Mouse (Mus musculus): ENCODE measurements at regions not wholly inside any gene's neighbourhood (a gene's known extent, or its start where the extent isn't known, plus 50 kb on each side); places are given as distances from the start of the nearest gene placed in this dataset.

GRCm38 (mm10) chr7:130016015-130016874 is 424.6 kb downstream of the Wdr11 start:
- dilution Hi-C loops (cut with MboI; ENCODE audit: extremely low pct_ligation_motif_present, extremely low pct_unique_long_range_greater_than_20kb, low sequenced_read_pairs) (no loop called here), in situ Hi-C loops (cut with MboI; ENCODE audit: low pct_ligation_motif_present, low pct_unique_long_range_greater_than_20kb, low sequenced_read_pairs) (no loop called here)
- H3K79me2 ChIP-seq (replicated peaks; ENCODE audit: control insufficient read depth, extremely low read depth, insufficient read depth, poor library complexity, severe bottlenecking) = no peaks in the 10 kb centered on the region
- H3K27ac ChIP-seq (ENCODE audit: insufficient read depth, low read depth) = no peak overlapping the region
- peaks cover 70% of the 10 kb centered on the region for H3K27me3 ChIP-seq (replicated peaks)
- H3K4me3 ChIP-seq (replicated peaks in 1 of 3; ENCODE audit: low read depth in 2 of 3, low read length in 2 of 3, poor library complexity in 1 of 3) = no peak overlapping the region
- no peak overlapping the region for H3K9ac ChIP-seq (ENCODE audit: insufficient read depth, low read depth)
- no peak overlapping the region for H3K4me2 ChIP-seq (ENCODE audit: insufficient read depth, low read depth, poor library complexity, severe bottlenecking)
- H3K36me3 ChIP-seq (replicated peaks in 1 of 2; ENCODE audit: control insufficient read depth in 1 of 2, insufficient read depth in 1 of 2, low read length in 1 of 2) = no peaks in the 10 kb centered on the region
- DNase-seq (ENCODE audit: extremely low read depth) = no peak
- no peaks in the 10 kb centered on the region for H3K4me1 ChIP-seq (ENCODE audit: control insufficient read depth in 1 of 2, insufficient read depth in 2 of 2)
- TF ChIP-seq BHLHE40 (IDR thresholded peaks at IDR 0.05; ENCODE audit: low read depth, low read length) (no peak), CHD2 (IDR thresholded peaks at IDR 0.05; ENCODE audit: low read length) (no peak), POLR2A (IDR thresholded peaks at IDR 0.05; ENCODE audit: low read depth, low read length) (no peak), GABPA (IDR thresholded peaks at IDR 0.05; ENCODE audit: insufficient replicate concordance, low read depth, low read length) (no peak), RCOR1 (conservative IDR thresholded peaks at IDR 0.05; ENCODE audit: low read depth, low read length) (no peak), JUND (conservative IDR thresholded peaks at IDR 0.05; ENCODE audit: low read depth, low read length) (no peak), ZKSCAN1 (IDR thresholded peaks at IDR 0.05; ENCODE audit: borderline replicate concordance, low read depth, low read length) (no peak), TCF12 (IDR thresholded peaks at IDR 0.05; ENCODE audit: low read depth, low read length) (no peak), ELF1 (IDR thresholded peaks at IDR 0.05; ENCODE audit: low read depth, low read length) (no peak), TBP (conservative IDR thresholded peaks at IDR 0.05; ENCODE audit: low read depth, low read length) (no peak), MAX (IDR thresholded peaks at IDR 0.05; ENCODE audit: low read length) (no peak), ZMIZ1 (IDR thresholded peaks at IDR 0.05; ENCODE audit: low read depth, low read length) (no peak), RAD21 (IDR thresholded peaks at IDR 0.05; ENCODE audit: low read depth, low read length) (no peak), ZC3H11A (IDR thresholded peaks at IDR 0.05; ENCODE audit: low read depth, low read length) (no peak), MAZ (IDR thresholded peaks at IDR 0.05; ENCODE audit: low read depth, low read length) (no peak), UBTF (IDR thresholded peaks at IDR 0.05; ENCODE audit: low read depth, low read length) (no peak), SIN3A (IDR thresholded peaks at IDR 0.05; ENCODE audit: low read length) (no peak)
- no peaks in the 10 kb centered on the region for H3K9me3 ChIP-seq (replicated peaks; ENCODE audit: low read length)

- no peaks in the 10 kb centered on the region for H3K4me1 ChIP-seq (ENCODE audit: control insufficient read depth in 1 of 2, insufficient read depth in 2 of 2)
- DNase-seq (ENCODE audit: extremely low read depth) = no peak
- in situ Hi-C loops (cut with MboI; ENCODE audit: low pct_ligation_motif_present, low pct_unique_long_range_greater_than_20kb, low sequenced_read_pairs) = no loop called here
- TF ChIP-seq GABPA (IDR thresholded peaks at IDR 0.05; ENCODE audit: insufficient replicate concordance, low read depth, low read length) (no peak), SMC3 (IDR thresholded peaks at IDR 0.05; ENCODE audit: low read depth, low read length) (no peak), TCF12 (IDR thresholded peaks at IDR 0.05; ENCODE audit: low read depth, low read length) (no peak), USF1 (IDR thresholded peaks at IDR 0.05; ENCODE audit: low read depth, low read length) (no peak)
- dilution Hi-C loops (cut with MboI; ENCODE audit: extremely low pct_ligation_motif_present, extremely low pct_unique_long_range_greater_than_20kb, low sequenced_read_pairs) = no loop called here
- H3K9ac ChIP-seq (ENCODE audit: insufficient read depth, low read depth) = no peak overlapping the region
- H3K36me3 ChIP-seq (replicated peaks in 1 of 2; ENCODE audit: control insufficient read depth in 1 of 2, insufficient read depth in 1 of 2, low read length in 1 of 2) = no peaks in the 10 kb centered on the region
- no peak overlapping the region for H3K4me2 ChIP-seq (ENCODE audit: insufficient read depth, low read depth, poor library complexity, severe bottlenecking)
- no peak overlapping the region for H3K4me3 ChIP-seq (replicated peaks in 1 of 3; ENCODE audit: low read depth in 2 of 3, low read length in 2 of 3, poor library complexity in 1 of 3)
- no peaks in the 10 kb centered on the region for H3K9me3 ChIP-seq (replicated peaks; ENCODE audit: low read length)
- H3K79me2 ChIP-seq (replicated peaks; ENCODE audit: control insufficient read depth, extremely low read depth, insufficient read depth, poor library complexity, severe bottlenecking) = no peaks in the 10 kb centered on the region
- H3K27ac ChIP-seq (ENCODE audit: insufficient read depth, low read depth) = no peak overlapping the region
- peaks cover 58% of the 10 kb centered on the region for H3K27me3 ChIP-seq (replicated peaks)
Observed at GRCm38 (mm10) chr7:130018891-130019290, 427.2 kb downstream of the Wdr11 start.

Data from CH12.LX (cell line).